Mouse (Mus musculus): ENCODE results near the gene Elfn1. TPM values are rescaled to one million over a fixed set of nuclear protein-coding genes. Genes with fewer than 3 reads are reported as not detected.
"Not testable (repeated sequence)": the region's sequence is repeated elsewhere in the genome, so short reads cannot be mapped to it uniquely, and the experiment has no call there.

The Elfn1 gene
- polyA plus RNA-seq, 1 experiment: 0.11 TPM

- no peak for TF ChIP-seq CTCF (IDR thresholded peaks at IDR 0.05; ENCODE audit: extremely low read depth, insufficient read length, insufficient replicate concordance, low read depth, low read length)
- TF ChIP-seq POLR2A (IDR thresholded peaks at IDR 0.05; ENCODE audit: low read depth, low read length): no peak
- H3K27me3 ChIP-seq (ENCODE audit: control insufficient read depth, insufficient read depth, low read length): no peaks in the 10 kb centered on the region
- H3K4me1 ChIP-seq (ENCODE audit: control insufficient read depth, insufficient read depth, insufficient read length, low read length): no peaks in the 10 kb centered on the region
- no peak overlapping the region for H3K4me3 ChIP-seq (ENCODE audit: low read depth, low read length)
- no peaks in the 10 kb centered on the region for H3K36me3 ChIP-seq (ENCODE audit: control insufficient read depth, insufficient read depth, low read length)
- 28% methylated on average over 18 of the region's 18 CpGs for WGBS
- no peak overlapping the region for H3K27ac ChIP-seq (ENCODE audit: insufficient read depth, low read depth, low read length)
Measured at GRCm38 (mm10) chr5:139985073-139985746, 77.5 kb downstream of the Elfn1 start.

GRCm38 (mm10) chr5:139991531-139991930, 83.8 kb downstream of the Elfn1 start:
- H3K4me3 ChIP-seq (ENCODE audit: low read depth, low read length): no peak overlapping the region
- H3K27me3 ChIP-seq (ENCODE audit: control insufficient read depth, insufficient read depth, low read length): no peaks in the 10 kb centered on the region
- no peaks in the 10 kb centered on the region for H3K4me1 ChIP-seq (ENCODE audit: control insufficient read depth, insufficient read depth, insufficient read length, low read length)
- TF ChIP-seq POLR2A (IDR thresholded peaks at IDR 0.05; ENCODE audit: low read depth, low read length) (no peak), CTCF (IDR thresholded peaks at IDR 0.05; ENCODE audit: extremely low read depth, insufficient read length, insufficient replicate concordance, low read depth, low read length) (no peak)
- H3K36me3 ChIP-seq (ENCODE audit: control insufficient read depth, insufficient read depth, low read length): no peaks in the 10 kb centered on the region
- 90% methylated on average over 3 of the region's 3 CpGs for WGBS
- no peak overlapping the region for H3K27ac ChIP-seq (ENCODE audit: insufficient read depth, low read depth, low read length)

GRCm38 (mm10) chr5:139998321-139998720, 90.6 kb downstream of the Elfn1 start:
- H3K4me3 ChIP-seq (ENCODE audit: low read depth, low read length); H3K4me1 ChIP-seq (ENCODE audit: control insufficient read depth, insufficient read depth, insufficient read length, low read length); H3K36me3 ChIP-seq (ENCODE audit: control insufficient read depth, insufficient read depth, low read length); H3K27me3 ChIP-seq (ENCODE audit: control insufficient read depth, insufficient read depth, low read length); H3K27ac ChIP-seq (ENCODE audit: insufficient read depth, low read depth, low read length): not testable (repeated sequence)
- 56% methylated on average over 12 of the region's 12 CpGs for WGBS

- H3K4me3 ChIP-seq (ENCODE audit: low read depth, low read length): no peak overlapping the region
- H3K27me3 ChIP-seq (ENCODE audit: control insufficient read depth, insufficient read depth, low read length): no peaks in the 10 kb centered on the region
- 28% methylated on average over 6 of the region's 6 CpGs for WGBS
- H3K27ac ChIP-seq (ENCODE audit: insufficient read depth, low read depth, low read length): no peak overlapping the region
- TF ChIP-seq POLR2A (IDR thresholded peaks at IDR 0.05; ENCODE audit: low read depth, low read length) (no peak), CTCF (IDR thresholded peaks at IDR 0.05; ENCODE audit: extremely low read depth, insufficient read length, insufficient replicate concordance, low read depth, low read length) (no peak)
- H3K36me3 ChIP-seq (ENCODE audit: control insufficient read depth, insufficient read depth, low read length): no peaks in the 10 kb centered on the region
- no peaks in the 10 kb centered on the region for H3K4me1 ChIP-seq (ENCODE audit: control insufficient read depth, insufficient read depth, insufficient read length, low read length)
Measured at GRCm38 (mm10) chr5:139998916-139999315, 91.2 kb downstream of the Elfn1 start.

GRCm38 (mm10) chr5:140002541-140002940, 94.8 kb downstream of the Elfn1 start:
- no peak for TF ChIP-seq POLR2A (IDR thresholded peaks at IDR 0.05; ENCODE audit: low read depth, low read length)
- TF ChIP-seq CTCF (IDR thresholded peaks at IDR 0.05; ENCODE audit: extremely low read depth, insufficient read length, insufficient replicate concordance, low read depth, low read length): no peak
- Histone ChIP-seq H3K27ac (ENCODE audit: insufficient read depth, low read depth, low read length) (no peak overlapping the region), H3K4me3 (ENCODE audit: low read depth, low read length) (no peak overlapping the region), H3K4me1 (ENCODE audit: control insufficient read depth, insufficient read depth, insufficient read length, low read length) (no peaks in the 10 kb centered on the region), H3K36me3 (ENCODE audit: control insufficient read depth, insufficient read depth, low read length) (no peaks in the 10 kb centered on the region), H3K27me3 (ENCODE audit: control insufficient read depth, insufficient read depth, low read length) (no peaks in the 10 kb centered on the region)
- 61% methylated on average over 3 of the region's 3 CpGs for WGBS

GRCm38 (mm10) chr5:140006861-140007260, 99.1 kb downstream of the Elfn1 start:
- no peak overlapping the region for H3K4me3 ChIP-seq (ENCODE audit: low read depth, low read length)
- H3K4me1 ChIP-seq (ENCODE audit: control insufficient read depth, insufficient read depth, insufficient read length, low read length): no peaks in the 10 kb centered on the region
- WGBS: 77% methylated on average over 8 of the region's 8 CpGs
- peaks cover 5% of the 10 kb centered on the region; the same call in 1 of the 2 replicates for H3K36me3 ChIP-seq (ENCODE audit: control insufficient read depth, insufficient read depth, low read length)
- no peaks in the 10 kb centered on the region for H3K27me3 ChIP-seq (ENCODE audit: control insufficient read depth, insufficient read depth, low read length)
- no peak for TF ChIP-seq CTCF (IDR thresholded peaks at IDR 0.05; ENCODE audit: extremely low read depth, insufficient read length, insufficient replicate concordance, low read depth, low read length)
- no peak for TF ChIP-seq POLR2A (IDR thresholded peaks at IDR 0.05; ENCODE audit: low read depth, low read length)
- H3K27ac ChIP-seq (ENCODE audit: insufficient read depth, low read depth, low read length): no peak overlapping the region

- no peaks in the 10 kb centered on the region for H3K4me1 ChIP-seq (ENCODE audit: control insufficient read depth, insufficient read depth, insufficient read length, low read length)
- no peak overlapping the region for H3K27ac ChIP-seq (ENCODE audit: insufficient read depth, low read depth, low read length)
- no peak for TF ChIP-seq POLR2A (IDR thresholded peaks at IDR 0.05; ENCODE audit: low read depth, low read length)
- TF ChIP-seq CTCF (IDR thresholded peaks at IDR 0.05; ENCODE audit: extremely low read depth, insufficient read length, insufficient replicate concordance, low read depth, low read length): no peak
- no peak overlapping the region for H3K4me3 ChIP-seq (ENCODE audit: low read depth, low read length)
- 81% methylated on average over 9 of the region's 9 CpGs for WGBS
- no peaks in the 10 kb centered on the region for H3K27me3 ChIP-seq (ENCODE audit: control insufficient read depth, insufficient read depth, low read length)
- H3K36me3 ChIP-seq (ENCODE audit: control insufficient read depth, insufficient read depth, low read length): peaks cover 5% of the 10 kb centered on the region; the same call in 1 of the 2 replicates
Measured at GRCm38 (mm10) chr5:140007656-140008522, 100.1 kb downstream of the Elfn1 start.

All from small intestine, adult 2 months (tissue).